Mouse (Mus musculus) retina, postnatal 7 days (tissue): ENCODE results near the gene Six5.

ENCODE experiments used
- DNase-seq: peaks from one replicate; pipeline ENCODE4 v3.0.0-alpha.2; 2012; ENCODE audit warnings: low read depth, low spot score

The Six5 gene

DNA sequence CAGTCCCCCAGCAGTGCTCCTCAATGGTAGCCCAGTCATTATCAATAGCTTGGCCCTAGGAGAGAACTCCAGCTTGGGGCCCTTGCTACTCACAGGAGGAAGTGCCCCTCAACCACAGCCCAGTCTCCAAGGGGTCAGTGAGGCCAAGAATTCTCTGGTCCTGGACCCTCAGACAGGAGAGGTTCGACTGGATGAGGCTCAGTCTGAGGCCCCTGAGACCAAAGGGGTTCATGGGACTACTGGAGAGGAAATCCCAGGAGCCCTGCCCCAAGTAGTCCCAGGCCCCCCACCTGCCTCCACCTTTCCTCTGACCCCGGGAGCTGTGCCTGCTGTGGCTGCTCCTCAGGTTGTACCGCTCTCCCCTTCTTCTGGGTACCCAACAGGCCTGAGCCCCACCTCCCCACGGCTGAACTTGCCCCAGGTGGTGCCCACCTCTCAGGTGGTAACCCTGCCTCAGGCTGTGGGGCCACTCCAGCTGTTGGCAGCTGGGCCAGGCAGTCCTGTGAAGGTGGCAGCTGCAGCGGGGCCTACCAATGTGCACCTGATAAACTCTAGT is 2.1 kb downstream of the Six5 start:
- no peak for DNase-seq

DNA sequence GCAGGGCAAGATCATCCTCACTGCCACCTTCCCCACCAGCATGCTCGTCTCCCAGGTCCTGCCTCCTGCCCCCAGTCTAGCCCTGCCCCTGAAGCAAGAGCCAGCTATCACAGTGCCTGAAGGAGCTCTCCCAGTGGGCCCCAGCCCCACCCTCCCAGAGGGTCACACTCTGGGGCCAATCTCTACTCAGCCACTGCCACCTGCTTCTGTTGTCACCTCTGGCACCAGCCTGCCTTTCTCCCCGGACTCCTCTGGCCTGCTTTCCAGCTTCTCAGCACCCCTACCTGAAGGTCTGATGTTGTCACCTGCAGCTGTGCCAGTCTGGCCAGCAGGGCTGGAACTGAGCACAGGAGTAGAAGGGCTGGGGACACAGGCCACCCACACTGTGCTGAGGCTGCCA is 2.8 kb downstream of the Six5 start:
- DNase-seq = no peak

DNA sequence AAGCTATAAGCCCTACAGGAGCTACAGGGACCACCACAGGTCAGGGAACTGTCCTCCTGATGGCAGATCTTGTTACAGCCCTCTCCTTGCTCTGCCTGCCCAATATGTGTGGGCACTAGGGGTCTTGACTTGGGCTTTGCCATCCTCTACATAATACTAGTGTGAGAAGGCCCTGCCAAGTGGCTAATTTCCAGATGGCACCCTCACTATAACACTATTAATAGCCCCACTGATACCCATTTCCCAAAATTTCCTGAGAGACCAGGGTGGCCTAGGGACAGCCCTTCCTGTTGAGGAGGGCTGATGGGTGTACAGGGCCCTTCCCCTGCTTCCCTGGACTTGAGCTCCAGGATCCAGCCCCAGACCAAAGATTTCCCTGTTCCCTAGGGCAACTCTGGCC is 3.5 kb downstream of the Six5 start:
- DNase-seq = no peak

DNA sequence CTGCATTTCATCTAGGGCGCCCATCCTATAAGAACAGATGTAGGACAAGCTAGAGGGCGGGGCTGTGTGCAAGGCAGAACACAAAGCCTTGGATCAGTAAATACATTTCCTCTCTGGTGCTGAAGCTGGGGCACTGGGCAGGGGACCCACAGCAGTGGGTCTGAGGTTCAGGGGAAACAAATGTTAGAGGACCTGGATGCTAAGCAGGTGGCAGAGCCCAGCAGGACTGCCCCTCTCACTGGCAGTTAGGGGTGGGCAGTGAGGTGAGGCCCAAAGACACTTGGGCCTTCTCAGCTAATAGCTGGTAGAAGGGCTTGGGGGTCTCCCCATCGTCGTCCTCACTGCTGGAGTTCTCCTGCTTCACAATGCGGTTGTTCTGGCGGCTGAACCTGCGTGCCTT is 4.4 kb downstream of the Six5 start:
- no peak for DNase-seq

DNA sequence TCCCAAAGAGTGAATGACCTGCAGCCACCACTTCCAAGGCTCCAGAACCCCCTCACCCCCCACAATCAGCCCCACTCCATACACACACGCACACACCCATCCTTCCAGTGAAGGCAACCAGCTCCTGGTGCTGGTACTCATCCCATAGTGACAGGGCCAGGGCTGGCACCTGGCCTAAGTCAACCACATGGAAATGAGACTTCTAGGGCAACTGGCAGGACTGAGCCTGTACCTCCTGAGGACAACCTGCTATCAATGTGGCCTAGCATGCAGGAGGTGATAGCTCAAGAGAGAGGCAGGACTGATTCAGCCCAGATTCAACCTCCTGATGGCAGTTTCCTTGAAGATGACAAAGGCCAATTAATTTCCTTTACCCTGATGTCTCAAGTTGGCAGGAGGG is 5.9 kb downstream of the Six5 start:
- DNase-seq = no peak

DNA sequence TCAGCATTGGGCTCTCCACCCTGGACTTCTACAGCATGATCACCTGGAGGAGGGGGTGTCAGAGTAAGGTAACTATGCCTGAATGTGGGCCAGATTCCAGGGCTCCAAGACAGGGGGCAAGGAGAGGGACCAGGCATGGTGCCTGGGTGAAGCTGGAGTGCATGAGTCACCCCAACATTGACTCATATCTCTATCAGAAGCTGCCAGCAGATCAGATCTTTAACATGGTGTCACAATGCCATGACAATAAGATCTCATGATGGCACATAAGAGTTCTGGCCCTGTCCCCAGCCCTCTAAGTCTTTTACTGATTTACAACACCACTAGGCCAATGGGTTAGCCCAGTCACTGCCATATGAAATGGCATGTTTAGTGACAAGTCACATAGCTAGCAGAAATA is 9.3 kb downstream of the Six5 start:
- no peak for DNase-seq

DNA sequence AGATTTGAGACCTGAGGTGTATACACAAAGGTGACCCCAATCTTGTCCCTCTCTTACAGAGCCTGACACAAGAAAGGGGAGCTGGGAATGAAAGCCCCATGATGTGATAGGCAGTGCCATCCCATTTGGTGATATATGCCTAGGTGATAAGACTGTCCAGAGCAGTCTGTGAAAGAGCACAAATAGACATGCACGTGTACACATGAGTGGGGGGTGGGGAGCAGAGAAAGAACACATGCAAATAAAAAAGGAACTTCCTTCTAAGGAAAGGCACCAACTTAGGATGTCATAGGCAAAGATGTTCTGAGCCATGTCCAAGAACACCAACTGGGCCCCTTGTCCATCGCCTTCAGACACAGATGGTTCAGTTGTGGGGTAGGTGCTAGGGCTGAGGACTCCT is 10.1 kb downstream of the Six5 start:
- no peak for DNase-seq

DNA sequence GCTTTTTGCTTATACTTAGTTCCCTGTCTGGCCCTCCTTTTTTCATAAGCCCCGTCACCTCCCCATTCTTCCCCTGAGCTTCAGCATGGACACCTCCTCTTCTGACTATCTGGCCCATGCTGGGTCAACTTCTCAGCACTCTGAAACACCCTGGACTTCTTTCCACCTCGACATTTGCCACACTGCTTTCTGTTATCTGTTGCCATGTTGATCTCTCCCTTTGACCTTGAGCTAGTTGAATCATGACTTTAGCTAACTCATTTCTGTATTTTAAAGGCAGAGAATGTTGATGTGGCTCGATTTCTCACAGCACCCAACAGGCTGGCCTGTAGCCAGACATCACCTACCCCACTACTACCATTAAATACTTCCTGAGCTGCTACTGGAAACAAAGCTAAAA is 13.0 kb downstream of the Six5 start:
- DNase-seq = no peak

DNA sequence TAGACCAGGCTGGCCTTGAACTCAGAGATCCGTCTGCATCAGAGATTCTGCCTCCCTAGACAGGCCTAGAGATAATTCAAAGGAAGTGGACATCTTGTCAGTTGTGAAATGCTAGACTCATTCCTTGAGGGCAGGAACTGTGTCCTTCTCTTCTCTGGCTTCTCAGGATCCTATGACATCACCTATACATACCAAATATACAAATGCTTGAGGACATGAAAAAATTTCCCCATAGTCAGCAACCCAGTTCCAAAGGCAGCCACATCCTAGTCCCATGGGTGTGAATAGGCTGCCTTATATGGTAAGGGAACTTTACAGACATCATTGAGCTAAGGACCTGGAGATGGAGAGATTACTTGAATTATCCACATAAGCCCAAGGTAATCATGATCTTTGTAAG is 15.2 kb downstream of the Six5 start:
- DNase-seq = no peak

DNA sequence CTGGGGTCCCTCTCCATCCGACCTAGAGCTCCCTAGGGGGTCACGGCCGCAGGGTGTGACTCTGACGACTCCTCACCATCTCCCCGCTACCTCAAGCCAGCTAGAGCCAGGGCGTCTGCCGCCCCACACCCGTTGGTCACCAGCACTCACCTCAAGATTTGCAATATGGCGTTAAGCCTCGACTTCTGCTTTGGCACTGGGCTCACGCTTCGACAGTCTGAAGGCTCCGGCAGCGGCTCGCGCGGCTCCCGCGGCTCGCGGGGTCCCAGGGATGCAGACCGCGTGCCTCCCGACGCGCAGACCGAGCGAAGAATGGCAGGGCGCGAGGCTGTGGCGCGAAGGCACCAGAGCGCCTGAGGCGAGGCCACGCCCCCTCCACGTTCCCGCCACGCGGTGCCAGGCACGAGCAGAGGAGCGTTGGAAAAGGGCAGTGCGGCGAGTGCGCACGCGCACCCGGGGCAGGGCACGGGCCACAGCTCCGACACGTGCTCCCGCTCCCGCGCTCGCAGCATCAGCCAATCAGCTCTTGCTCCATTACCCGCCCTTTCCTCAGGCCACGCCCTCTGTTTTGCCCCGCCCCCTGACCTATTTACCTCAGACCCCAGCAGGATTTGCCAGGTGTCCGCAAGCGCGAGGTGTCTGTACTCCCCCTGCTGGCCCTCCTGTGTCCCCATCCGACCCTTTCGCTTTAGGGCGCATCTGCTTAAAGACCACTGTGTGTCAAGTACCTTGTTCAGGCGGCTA is 23.8 kb downstream of the Six5 start, which contains the start of gene Gm4969:
TSS of gene Gm4969 (minus strand) at position 341 of the 744 bp plus-strand sequence.
- peak; percentile 91 for DNase-seq

DNA sequence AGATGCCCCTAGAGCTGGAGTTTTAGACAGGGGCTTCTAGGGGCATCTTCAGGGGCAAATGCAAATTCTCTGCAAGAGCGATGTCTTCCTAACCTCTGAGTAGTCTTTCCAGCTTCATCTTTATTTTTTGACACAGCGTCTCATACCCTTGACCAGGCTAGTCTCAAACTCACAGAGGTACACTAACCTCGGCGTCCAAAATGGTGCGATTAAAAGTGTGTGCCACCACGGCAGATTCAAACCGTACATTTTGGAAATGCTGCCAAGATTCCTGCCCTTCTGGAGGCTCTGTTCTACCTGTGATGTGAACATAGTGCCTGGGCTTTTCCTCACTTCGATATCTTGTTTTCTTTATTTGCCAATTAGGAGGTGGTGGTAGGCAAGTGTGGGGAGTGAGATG is 24.7 kb downstream of the Six5 start:
- no peak for DNase-seq

DNA sequence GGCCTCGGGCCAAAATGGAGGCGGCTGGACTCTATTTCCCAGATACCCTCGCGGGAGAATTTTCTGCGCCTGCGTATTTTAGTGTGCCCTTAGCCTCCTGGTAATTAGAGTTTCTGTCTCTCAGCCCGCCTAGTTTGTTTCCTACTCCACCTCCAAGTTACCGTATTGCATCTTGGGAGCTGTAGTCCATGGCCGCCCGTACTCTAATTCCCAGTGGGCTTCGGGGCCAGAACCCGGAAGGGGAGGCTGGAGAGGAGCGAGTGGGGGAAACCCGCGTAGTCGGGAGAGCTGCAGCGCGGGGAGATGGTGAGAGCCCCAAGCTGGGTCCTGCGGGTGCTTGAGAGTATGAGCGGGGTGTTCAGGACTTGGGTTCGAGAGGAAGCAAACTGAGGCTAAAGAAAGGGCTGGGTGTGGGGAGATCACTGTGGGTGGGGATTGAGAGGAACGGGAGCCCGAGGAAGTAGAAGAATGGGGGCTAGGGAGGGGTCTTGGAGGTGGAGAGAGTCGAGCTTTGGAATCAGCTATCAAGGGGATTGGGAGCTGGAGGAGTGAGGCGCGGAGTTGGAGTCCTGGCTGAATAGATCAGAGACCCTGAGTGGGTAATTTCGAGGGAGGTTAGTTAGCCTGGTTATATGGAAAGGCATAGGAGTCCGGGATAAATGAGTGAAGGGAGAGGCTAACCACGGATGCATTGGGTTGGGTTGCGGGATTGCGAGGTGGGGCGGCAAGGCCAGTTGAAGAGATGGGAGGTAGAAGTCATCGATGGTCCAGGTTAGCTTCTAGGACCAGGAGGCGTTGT is 25.4 kb downstream of the Six5 start, which contains the start of gene Fbxo46:
TSS of gene Fbxo46 (plus strand) at position 229 of the 799 bp plus-strand sequence.
- DNase-seq = peak; percentile 96

DNA sequence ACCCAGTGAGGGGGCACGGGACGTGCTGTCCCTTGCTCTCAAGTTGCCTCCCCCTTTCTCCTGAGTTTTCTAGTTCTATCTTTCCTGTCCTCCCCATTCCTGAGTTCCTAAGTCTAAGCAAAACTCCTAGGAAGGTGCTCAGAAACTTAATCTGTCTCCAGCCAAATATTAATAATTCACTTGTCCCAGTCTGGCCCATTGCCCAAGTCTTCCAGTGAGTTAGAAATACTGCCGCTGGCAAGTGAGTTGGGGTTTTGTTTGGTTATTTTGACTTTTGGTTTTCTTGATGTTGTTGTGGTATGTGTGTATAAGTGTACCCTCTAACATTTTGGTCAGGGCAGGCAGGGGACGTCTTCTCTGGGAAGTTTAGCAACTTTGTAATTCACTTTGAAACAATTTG is 27.3 kb downstream of the Six5 start:
- DNase-seq = no peak

DNA sequence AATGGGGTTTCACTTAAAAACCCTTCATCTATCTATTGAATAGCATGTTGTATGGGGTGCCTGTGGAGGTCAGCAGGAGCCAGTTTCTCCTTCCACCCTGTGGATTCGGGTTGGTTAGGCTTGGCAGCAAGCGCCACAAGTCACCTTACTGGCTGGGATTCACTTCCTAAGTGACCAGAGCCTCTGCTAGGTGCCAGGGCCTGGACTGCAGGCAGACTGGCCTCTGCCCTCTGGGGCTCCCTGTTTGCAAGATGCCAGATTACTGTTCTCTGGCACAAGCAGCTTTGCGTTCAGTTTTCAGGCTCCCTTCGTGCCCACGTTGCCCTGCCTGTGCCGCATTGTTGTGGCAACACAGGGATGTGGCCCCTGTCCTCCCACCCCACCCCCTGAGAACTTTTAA is 30.3 kb downstream of the Six5 start:
- no peak for DNase-seq

DNA sequence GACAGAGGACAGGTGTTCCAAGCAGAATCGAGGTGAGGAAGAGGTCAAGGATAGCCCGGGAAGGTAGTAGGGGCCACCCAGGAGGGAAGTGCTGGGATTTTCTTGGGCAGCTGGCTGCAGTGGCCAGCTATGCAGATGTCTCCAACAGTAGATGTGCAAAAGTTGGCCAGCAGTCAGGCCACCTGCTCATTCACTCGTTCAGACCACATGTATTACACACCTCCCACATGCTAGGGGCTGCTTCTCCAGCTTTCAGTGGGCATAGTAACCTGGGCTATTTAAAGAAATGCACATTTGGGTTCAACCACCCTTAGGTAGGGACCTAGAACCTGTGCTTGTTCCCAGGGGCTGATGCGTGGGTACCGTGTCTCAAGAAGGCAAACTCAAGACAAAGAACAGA is 33.4 kb downstream of the Six5 start:
- no peak for DNase-seq

DNA sequence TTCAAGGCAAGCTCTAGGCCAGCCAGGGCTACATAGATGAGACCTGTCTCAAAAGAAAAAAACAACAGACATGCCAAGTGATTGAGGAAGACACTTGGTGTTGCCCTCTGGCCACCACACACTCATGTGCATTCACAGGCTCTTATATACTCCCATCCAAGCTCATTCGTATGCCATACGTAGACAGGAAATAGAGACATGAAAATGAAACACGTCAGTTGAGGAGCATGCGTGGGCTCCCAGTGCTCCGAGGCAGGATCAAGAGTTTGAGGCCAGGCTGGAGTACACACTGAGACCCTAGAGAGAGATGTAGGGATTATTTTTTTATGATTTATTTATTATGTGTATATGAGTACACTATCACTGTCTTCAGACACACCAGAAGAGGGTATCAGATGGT is 35.0 kb downstream of the Six5 start:
- no peak for DNase-seq

DNA sequence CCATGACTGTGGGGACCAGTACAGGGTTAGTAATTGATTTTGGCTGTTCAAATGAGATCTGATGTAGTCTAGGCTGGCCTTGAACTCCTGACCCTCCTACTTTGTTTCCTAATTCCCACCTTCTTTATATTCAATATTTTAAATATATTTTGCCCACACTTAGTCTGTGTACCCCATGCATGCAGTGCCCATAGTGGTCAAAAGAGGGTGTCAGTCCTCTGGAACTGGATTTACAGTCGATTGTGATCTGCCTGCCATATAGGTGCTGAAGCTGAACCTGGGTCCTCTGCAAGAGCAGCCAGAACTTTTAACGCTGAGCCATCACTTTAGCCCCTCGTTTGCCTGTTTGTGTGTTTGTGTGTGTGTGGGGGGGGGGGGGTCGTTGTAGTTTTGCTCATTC is 36.3 kb downstream of the Six5 start:
- no peak for DNase-seq

DNA sequence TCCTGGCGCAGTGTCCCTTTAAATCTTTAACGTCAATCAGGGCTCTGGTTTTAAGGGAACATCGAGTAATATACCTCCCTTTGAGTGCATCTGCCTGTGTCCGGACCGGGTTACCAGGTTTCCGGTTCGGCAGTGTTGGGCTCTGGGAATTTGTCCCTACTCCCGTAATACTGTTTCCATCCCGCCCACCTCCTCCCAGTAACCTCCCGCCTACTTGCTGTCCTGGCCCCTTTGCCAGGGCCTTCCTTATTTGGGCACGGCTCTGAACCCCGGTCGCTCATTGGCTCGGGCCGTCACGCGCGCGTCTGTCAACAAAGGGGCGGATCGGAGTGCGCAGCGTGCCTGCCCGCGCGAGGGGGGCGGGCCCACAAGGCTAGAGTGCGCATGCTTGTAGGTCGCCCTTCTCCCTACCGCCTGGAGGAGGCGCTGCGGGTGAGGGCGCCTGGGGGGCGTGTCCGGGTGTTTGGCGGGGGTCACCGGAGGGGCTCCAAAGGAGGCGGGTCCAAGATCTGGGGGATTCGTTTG is 37.0 kb downstream of the Six5 start:
- peak; percentile 96 for DNase-seq

DNA sequence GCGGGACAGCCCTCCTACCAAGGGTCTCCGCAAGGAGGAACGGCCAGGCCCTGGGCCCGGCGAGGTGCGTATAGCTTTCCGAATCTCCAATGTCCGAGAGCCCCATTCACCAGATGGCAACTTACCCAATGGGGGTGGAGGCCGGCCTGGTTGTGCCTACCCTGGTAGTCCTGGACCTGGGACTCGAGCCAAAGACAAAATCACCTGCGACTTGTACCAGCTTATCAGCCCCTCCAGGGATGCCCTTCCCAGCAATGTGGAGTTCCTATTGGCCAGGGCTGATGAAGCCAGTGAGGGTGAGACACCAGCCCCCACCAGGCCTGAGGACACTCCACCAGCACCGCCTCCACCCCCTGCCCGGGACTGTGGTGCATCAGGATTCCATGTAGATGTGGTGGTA is 41.8 kb downstream of the Six5 start:
- no peak for DNase-seq

DNA sequence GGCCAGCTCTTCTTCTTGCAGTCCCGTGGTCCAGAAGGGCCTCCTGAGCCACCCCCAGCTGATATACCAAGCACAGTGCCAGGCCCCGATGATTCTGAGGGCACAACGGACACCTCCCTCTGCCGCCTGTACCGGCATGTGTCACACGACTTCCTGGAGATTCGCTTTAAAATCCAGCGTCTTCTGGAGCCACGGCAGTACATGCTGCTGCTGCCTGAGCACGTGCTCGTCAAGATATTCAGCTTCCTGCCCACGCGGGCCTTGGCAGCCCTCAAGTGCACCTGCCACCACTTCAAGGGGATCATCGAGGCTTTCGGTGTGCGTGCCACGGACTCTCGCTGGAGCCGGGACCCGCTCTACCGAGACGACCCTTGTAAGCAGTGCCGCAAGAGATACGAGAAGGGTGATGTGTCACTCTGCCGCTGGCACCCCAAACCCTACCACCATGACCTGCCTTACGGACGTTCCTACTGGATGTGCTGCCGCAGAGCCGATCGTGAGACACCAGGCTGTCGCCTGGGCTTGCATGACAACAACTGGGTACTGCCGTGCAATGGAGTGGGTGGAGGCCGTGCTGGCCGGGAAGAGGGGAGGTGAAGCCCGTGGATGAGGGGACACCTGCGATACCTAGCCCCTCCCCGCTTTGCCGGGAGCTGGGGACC is 42.4 kb downstream of the Six5 start:
- DNase-seq = no peak

DNA sequence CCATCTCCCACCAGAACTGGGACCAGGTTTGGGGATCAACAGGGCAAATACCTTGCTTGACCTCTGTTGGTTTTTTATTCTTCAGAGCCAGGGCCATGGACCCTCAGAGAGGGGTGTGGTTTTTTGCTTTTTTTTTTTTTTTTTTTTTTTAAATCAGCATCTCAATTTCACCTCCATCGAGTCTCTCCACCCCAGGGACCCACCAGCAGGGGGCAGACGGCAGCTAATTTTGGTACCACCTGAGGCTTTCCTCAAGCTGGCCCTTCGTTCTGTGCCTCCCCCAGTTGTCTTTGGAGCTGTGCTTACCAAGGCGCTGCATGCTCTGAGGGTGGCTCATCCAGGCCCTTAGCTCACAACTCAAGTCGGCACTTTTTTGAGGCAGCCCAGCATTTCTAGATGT is 43.0 kb downstream of the Six5 start:
- DNase-seq = no peak

DNA sequence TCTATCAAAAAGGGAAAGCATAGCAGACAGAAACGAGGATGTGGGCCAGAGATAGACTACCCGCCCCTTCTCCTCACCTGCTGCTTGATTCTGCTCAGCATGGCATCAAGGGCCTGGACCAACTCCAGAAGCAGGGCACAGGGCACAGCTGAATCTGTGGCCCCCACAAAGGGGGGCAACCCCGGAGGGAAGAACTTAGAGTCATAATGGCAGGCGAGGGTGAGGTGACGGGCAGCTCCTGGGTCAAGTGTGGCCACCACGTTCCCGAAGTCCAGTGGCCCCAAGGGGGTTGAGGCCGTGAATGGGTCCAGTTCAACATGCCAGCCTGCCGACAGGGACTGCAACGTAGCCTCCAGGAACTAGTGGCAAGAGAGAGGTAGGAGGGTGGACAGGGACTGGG is 52.4 kb downstream of the Six5 start:
- no peak for DNase-seq
